Mouse (Mus musculus) 416B (cell line): Measurements from ENCODE around the gene Ptpn21.

Source experiments
- DNase-seq: peaks from one replicate; pipeline ENCODE4 v3.0.0; 2011; ENCODE audit warnings: low read depth

The Ptpn21 gene

GRCm38 (mm10) chr12:98724224-98724623 lies 13.0 kb downstream of the Ptpn21 start:
- no peak for DNase-seq

GRCm38 (mm10) chr12:98721030-98721429 lies 16.2 kb downstream of the Ptpn21 start:
- DNase-seq, result no peak

- no peak for DNase-seq
Measured at GRCm38 (mm10) chr12:98720628-98721027, 16.6 kb downstream of the Ptpn21 start.

- DNase-seq, result no peak
Measured at GRCm38 (mm10) chr12:98716142-98716541, 21.1 kb downstream of the Ptpn21 start.

GRCm38 (mm10) chr12:98714757-98715156 lies 22.4 kb downstream of the Ptpn21 start:
- no peak for DNase-seq

- no peak for DNase-seq
Measured at GRCm38 (mm10) chr12:98713621-98714103, 23.5 kb downstream of the Ptpn21 start.

GRCm38 (mm10) chr12:98712819-98713218 lies 24.4 kb downstream of the Ptpn21 start:
- DNase-seq, result no peak

- DNase-seq, result no peak
Measured at GRCm38 (mm10) chr12:98703961-98704360, 33.2 kb downstream of the Ptpn21 start.

- no peak for DNase-seq
Measured at GRCm38 (mm10) chr12:98703554-98703953, 33.7 kb downstream of the Ptpn21 start.

GRCm38 (mm10) chr12:98701564-98701963 lies 35.6 kb downstream of the Ptpn21 start:
- DNase-seq, result no peak

GRCm38 (mm10) chr12:98697202-98697601 lies 40.0 kb downstream of the Ptpn21 start:
- DNase-seq, result no peak

- DNase-seq, result no peak
Measured at GRCm38 (mm10) chr12:98690230-98690629, 47.0 kb downstream of the Ptpn21 start.

- no peak for DNase-seq
Measured at GRCm38 (mm10) chr12:98683574-98683973, 53.6 kb downstream of the Ptpn21 start.

GRCm38 (mm10) chr12:98683171-98683570 lies 54.0 kb downstream of the Ptpn21 start:
- no peak for DNase-seq

- DNase-seq, result no peak
Measured at GRCm38 (mm10) chr12:98682196-98682595, 55.0 kb downstream of the Ptpn21 start.

GRCm38 (mm10) chr12:98679906-98680305 lies 57.3 kb downstream of the Ptpn21 start:
- no peak for DNase-seq

GRCm38 (mm10) chr12:98677336-98677735 lies 59.9 kb downstream of the Ptpn21 start:
- peak; percentile 88 for DNase-seq

GRCm38 (mm10) chr12:98676861-98677260 lies 60.3 kb downstream of the Ptpn21 start:
- no peak for DNase-seq

- peak; percentile 96 for DNase-seq
Measured at GRCm38 (mm10) chr12:98674627-98675143, 62.5 kb downstream of the Ptpn21 start.

- DNase-seq, result no peak
Measured at GRCm38 (mm10) chr12:98673879-98674278, 63.3 kb downstream of the Ptpn21 start.

- DNase-seq, result no peak
Measured at GRCm38 (mm10) chr12:98670429-98670828, 66.8 kb downstream of the Ptpn21 start.

- DNase-seq, result no peak
Measured at GRCm38 (mm10) chr12:98669864-98670263, 67.3 kb downstream of the Ptpn21 start.

GRCm38 (mm10) chr12:98669086-98669485 lies 68.1 kb downstream of the Ptpn21 start:
- DNase-seq, result no peak

GRCm38 (mm10) chr12:98668132-98668814 lies 68.9 kb downstream of the Ptpn21 start:
- no peak for DNase-seq
